Mouse (Mus musculus) embryonic facial prominence, embryonic 13.5 days (tissue): Measurements from ENCODE around the gene Kidins220. TPM values are rescaled to one million over a fixed set of nuclear protein-coding genes. Genes with fewer than 3 reads are reported as not detected.

Experiments
- ATAC-seq: fragments of 200-750 bp; cut with Nextera tagmentation; 2 replicates; pipeline ENCODE4 v1.8.0; 2017; ENCODE audit warnings: low read depth; ENCODE audit not compliant: insufficient number of reproducible peaks, insufficient read depth, low FRiP score, low TSS enrichment
- H3K27ac ChIP-seq: fragments of 300-500 bp; sonication (generic); 2 replicates; pipeline ENCODE4 v1.5.1; 2015; ENCODE audit warnings: moderate library complexity, mild to moderate bottlenecking, inconsistent platforms
- H3K27me3 ChIP-seq: fragments of 300-500 bp; sonication (generic); 2 replicates; pipeline ENCODE4 v1.6.1; 2015; ENCODE audit warnings: mild to moderate bottlenecking, inconsistent platforms
- H3K36me3 ChIP-seq: fragments of 300-500 bp; sonication (generic); 2 replicates; pipeline ENCODE4 v1.6.1; 2015; ENCODE audit warnings: mild to moderate bottlenecking, inconsistent platforms
- H3K4me1 ChIP-seq: fragments of 300-500 bp; sonication (generic); 2 replicates; pipeline ENCODE4 v1.6.1; 2015; ENCODE audit warnings: inconsistent platforms
- H3K4me2 ChIP-seq: fragments of 300-500 bp; sonication (generic); 2 replicates; pipeline ENCODE4 v1.6.1; 2015; ENCODE audit warnings: moderate library complexity, mild to moderate bottlenecking, inconsistent platforms
- H3K4me3 ChIP-seq: fragments of 300-500 bp; sonication (generic); 2 replicates; pipeline ENCODE4 v1.5.1; 2015; ENCODE audit warnings: mild to moderate bottlenecking, inconsistent platforms
- H3K9ac ChIP-seq: fragments of 300-500 bp; sonication (generic); 2 replicates; pipeline ENCODE4 v1.6.1; 2015; ENCODE audit warnings: mild to moderate bottlenecking, inconsistent platforms
- H3K9me3 ChIP-seq: fragments of 300-500 bp; sonication (generic); 2 replicates; pipeline ENCODE4 v1.6.1; 2016; ENCODE audit warnings: inconsistent platforms
- WGBS: fragments of 180-500 bp; shearing (Covaris S2); methylation state at CpG from one replicate; pipeline ENCODE4 v1.1.7; 2015; ENCODE audit warnings: mixed read lengths; 5-methylcytosine and 5-hydroxymethylcytosine counted together
- polyA plus RNA-seq: library from polyadenylated mRNA; unstranded; fragments of >200 nt; fragmentation: Nextera tagmentation; extraction: Ambion mirVana; gene quantifications from 2 replicates; pipeline ENCODE4 v1.2.1, GENCODE M21; 2015

Gene Kidins220
- polyA plus RNA-seq, 1 experiment from 2014 or later, result 23.9 TPM

DNA sequence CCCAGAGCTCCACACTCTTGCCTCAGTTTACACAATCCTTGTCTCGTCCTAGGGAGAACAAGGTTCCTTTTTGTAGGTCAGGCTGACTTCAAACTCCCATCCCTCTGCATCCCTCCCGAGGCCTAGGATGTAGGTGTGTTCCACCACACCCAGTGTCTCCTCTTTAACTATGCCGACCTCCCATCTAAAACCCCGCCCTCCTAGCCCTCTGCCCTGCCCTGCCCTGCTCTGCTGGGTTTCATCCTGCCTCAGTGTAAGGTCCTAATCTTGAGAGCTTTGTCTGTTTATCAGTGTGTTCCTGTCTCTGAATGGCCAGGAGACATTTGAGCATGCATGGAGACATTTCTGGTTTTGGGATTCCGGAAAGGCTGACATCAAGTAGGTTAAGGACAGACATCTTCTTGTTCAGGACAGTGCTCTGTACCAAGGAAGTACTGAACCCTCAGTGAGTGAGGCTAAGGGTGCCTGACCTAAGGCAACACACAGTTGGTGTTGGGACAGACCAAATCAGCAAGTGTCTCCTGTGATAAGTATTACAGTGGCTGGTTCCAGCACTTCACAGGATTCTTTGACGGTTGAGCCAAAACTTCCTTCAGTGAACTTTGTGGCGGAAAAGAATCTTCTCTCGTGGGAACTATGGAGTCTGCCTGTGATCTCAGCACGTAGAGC lies 32.0 kb upstream of the Kidins220 start:
- Histone ChIP-seq H3K4me3 (no peak overlapping the region), H3K4me2 (no peak overlapping the region), H3K27me3 (no peaks in the 10 kb centered on the region), H3K27ac (no peak overlapping the region), H3K9ac (no peak overlapping the region), H3K4me1 (no peaks in the 10 kb centered on the region), H3K36me3 (peaks cover 52% of the 10 kb centered on the region), H3K9me3 (no peaks in the 10 kb centered on the region)
- ATAC-seq, result no peak
- WGBS, result 81% methylated on average over 9 of the region's 9 CpGs

GRCm38 (mm10) chr12:24943427-24943826 lies 31.3 kb upstream of the Kidins220 start:
- H3K4me3 ChIP-seq, result no peak overlapping the region
- ATAC-seq, result no peak
- WGBS, result 88% methylated on average over 4 of the region's 4 CpGs
- H3K36me3 ChIP-seq, result peaks cover 52% of the 10 kb centered on the region
- H3K27me3 ChIP-seq, result no peaks in the 10 kb centered on the region
- no peak overlapping the region for H3K9ac ChIP-seq
- H3K4me1 ChIP-seq, result no peaks in the 10 kb centered on the region
- no peak overlapping the region for H3K4me2 ChIP-seq
- H3K27ac ChIP-seq, result no peak overlapping the region
- no peaks in the 10 kb centered on the region for H3K9me3 ChIP-seq

GRCm38 (mm10) chr12:24944597-24944996 lies 30.1 kb upstream of the Kidins220 start:
- peaks cover 54% of the 10 kb centered on the region for H3K36me3 ChIP-seq
- no peaks in the 10 kb centered on the region for H3K4me1 ChIP-seq
- H3K27me3 ChIP-seq, result no peaks in the 10 kb centered on the region
- no peak overlapping the region for H3K9ac ChIP-seq
- ATAC-seq, result no peak
- H3K4me3 ChIP-seq, result no peak overlapping the region
- no peaks in the 10 kb centered on the region for H3K9me3 ChIP-seq
- no peak overlapping the region for H3K4me2 ChIP-seq
- WGBS, result 90% methylated on average over 7 of the region's 7 CpGs
- no peak overlapping the region for H3K27ac ChIP-seq

DNA sequence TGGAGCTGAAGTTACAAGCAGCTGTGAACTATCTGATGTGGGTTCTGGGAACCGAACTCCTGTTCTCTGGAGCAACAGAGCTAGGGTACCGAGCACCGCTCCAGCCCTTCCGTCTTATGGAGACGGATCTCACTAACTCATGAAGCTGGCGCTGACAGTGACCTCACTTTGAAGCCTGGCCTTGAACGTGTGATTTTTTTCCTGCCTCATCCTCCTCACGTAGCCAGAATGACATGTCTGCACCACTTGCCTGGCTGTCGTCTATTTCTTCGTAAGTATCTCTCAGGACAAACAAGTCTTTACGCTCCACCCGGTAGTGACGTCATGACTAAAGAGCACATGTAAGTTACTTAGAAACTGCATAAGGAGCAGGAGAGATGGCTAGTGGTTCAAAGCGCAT lies 27.7 kb upstream of the Kidins220 start:
- peaks cover 51% of the 10 kb centered on the region for H3K36me3 ChIP-seq
- no peak overlapping the region for H3K9ac ChIP-seq
- H3K27me3 ChIP-seq, result no peaks in the 10 kb centered on the region
- H3K4me3 ChIP-seq, result no peak overlapping the region
- no peak for ATAC-seq
- H3K9me3 ChIP-seq, result no peaks in the 10 kb centered on the region
- WGBS, result 92% methylated on average over 14 of the region's 14 CpGs
- H3K27ac ChIP-seq, result no peak overlapping the region
- no peaks in the 10 kb centered on the region for H3K4me1 ChIP-seq
- no peak overlapping the region for H3K4me2 ChIP-seq

DNA sequence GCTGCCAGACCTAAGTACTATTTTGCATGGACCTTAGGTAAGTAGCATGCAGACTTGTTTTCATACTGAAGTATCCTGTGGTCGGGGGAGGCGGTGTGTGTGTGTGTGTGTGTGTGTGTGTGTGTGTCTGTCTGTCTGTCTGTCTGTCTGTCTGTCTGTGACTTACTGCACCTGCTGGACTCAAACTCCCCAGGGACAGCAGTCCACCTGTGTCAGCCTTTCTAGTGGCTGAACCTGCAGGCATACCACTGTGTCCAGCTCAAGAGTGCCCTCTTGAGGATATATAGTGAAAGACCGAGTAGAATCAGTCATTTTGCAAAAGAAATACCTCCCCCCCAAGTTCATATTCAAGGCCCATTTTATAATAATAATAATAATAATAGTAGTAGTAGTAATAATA lies 26.4 kb upstream of the Kidins220 start:
- no peak overlapping the region for H3K9ac ChIP-seq
- no peak overlapping the region for H3K27ac ChIP-seq
- H3K4me2 ChIP-seq, result no peak overlapping the region
- ATAC-seq, result no peak
- no peaks in the 10 kb centered on the region for H3K27me3 ChIP-seq
- H3K36me3 ChIP-seq, result peaks cover 53% of the 10 kb centered on the region
- H3K9me3 ChIP-seq, result no peaks in the 10 kb centered on the region
- 58% methylated on average over 3 of the region's 3 CpGs for WGBS
- no peaks in the 10 kb centered on the region for H3K4me1 ChIP-seq
- no peak overlapping the region for H3K4me3 ChIP-seq

GRCm38 (mm10) chr12:24950376-24951046 lies 24.2 kb upstream of the Kidins220 start:
- H3K9me3 ChIP-seq, result no peaks in the 10 kb centered on the region
- no peaks in the 10 kb centered on the region for H3K27me3 ChIP-seq
- no peak for ATAC-seq
- no peak overlapping the region for H3K27ac ChIP-seq
- WGBS, result 89% methylated on average over 7 of the region's 7 CpGs
- peaks cover 64% of the 10 kb centered on the region for H3K36me3 ChIP-seq
- no peak overlapping the region for H3K4me2 ChIP-seq
- H3K4me3 ChIP-seq, result no peak overlapping the region
- no peaks in the 10 kb centered on the region for H3K4me1 ChIP-seq
- no peak overlapping the region for H3K9ac ChIP-seq

DNA sequence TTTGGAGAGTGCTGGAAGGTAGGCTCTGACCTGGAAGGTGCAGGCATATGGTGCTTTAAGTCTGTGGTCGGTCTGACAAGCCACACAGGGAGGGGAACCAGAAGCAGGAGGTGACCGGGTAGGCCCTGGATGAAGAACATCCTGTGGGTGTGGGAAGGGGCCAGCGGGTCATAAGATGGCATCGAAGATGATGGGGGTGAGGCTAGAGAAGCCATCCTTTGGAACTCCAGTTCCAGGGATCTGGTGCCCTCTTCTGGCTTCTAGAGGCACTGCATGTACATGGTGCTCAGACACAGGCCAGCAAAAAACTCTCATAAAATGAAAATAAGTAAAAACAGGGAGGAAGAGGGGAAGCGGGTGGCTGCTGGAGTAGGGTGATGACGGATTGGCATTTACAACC lies 22.6 kb upstream of the Kidins220 start:
- Histone ChIP-seq H3K9ac (no peak overlapping the region), H3K9me3 (no peaks in the 10 kb centered on the region), H3K27me3 (no peaks in the 10 kb centered on the region), H3K27ac (no peak overlapping the region), H3K4me1 (no peaks in the 10 kb centered on the region), H3K4me2 (no peak overlapping the region), H3K4me3 (no peak overlapping the region), H3K36me3 (peaks cover 75% of the 10 kb centered on the region)
- ATAC-seq, result no peak
- 47% methylated on average over 6 of the region's 6 CpGs for WGBS

- H3K9me3 ChIP-seq, result no peaks in the 10 kb centered on the region
- ATAC-seq, result no peak
- peaks cover 77% of the 10 kb centered on the region for H3K36me3 ChIP-seq
- no peaks in the 10 kb centered on the region for H3K4me1 ChIP-seq
- H3K4me2 ChIP-seq, result no peak overlapping the region
- no peak overlapping the region for H3K27ac ChIP-seq
- 85% methylated on average over 9 of the region's 9 CpGs for WGBS
- H3K4me3 ChIP-seq, result no peak overlapping the region
- H3K27me3 ChIP-seq, result no peaks in the 10 kb centered on the region
- H3K9ac ChIP-seq, result no peak overlapping the region
Observed at GRCm38 (mm10) chr12:24955137-24955536, 19.6 kb upstream of the Kidins220 start.

DNA sequence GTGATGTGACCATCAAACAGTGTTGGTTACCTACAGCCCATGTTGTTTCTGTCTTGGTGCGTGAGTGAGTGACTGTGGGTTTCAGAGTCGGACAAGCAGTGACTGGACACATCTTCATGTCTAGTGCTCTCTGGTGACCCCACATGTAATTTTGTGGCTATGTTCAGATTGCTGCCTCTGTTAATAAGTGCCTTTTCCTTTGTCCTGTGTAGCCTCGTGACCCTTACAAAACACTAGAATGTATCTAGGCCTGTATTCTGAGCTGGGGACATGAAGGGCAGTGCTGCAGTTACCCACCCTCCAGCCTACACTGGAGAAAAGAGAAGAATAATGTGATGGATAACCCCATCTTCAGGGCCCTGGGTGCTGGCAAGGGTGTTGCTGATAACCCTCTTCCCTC lies 16.2 kb upstream of the Kidins220 start:
- Histone ChIP-seq H3K4me1 (no peaks in the 10 kb centered on the region), H3K27me3 (no peaks in the 10 kb centered on the region), H3K27ac (no peak overlapping the region), H3K4me2 (no peak overlapping the region), H3K36me3 (peaks cover 48% of the 10 kb centered on the region), H3K9me3 (no peaks in the 10 kb centered on the region), H3K9ac (no peak overlapping the region), H3K4me3 (no peak overlapping the region)
- no peak for ATAC-seq
- 89% methylated on average over 3 of the region's 3 CpGs for WGBS

- no peak overlapping the region for H3K4me3 ChIP-seq
- no peaks in the 10 kb centered on the region for H3K4me1 ChIP-seq
- H3K9me3 ChIP-seq, result no peaks in the 10 kb centered on the region
- H3K4me2 ChIP-seq, result no peak overlapping the region
- H3K36me3 ChIP-seq, result peaks cover 21% of the 10 kb centered on the region
- H3K9ac ChIP-seq, result no peak overlapping the region
- no peaks in the 10 kb centered on the region for H3K27me3 ChIP-seq
- no peak overlapping the region for H3K27ac ChIP-seq
- WGBS, result 91% methylated on average over 7 of the region's 7 CpGs
- no peak for ATAC-seq
Observed at GRCm38 (mm10) chr12:24961821-24962220, 12.9 kb upstream of the Kidins220 start.

- no peaks in the 10 kb centered on the region for H3K27me3 ChIP-seq
- no peak overlapping the region for H3K4me3 ChIP-seq
- no peaks in the 10 kb centered on the region for H3K4me1 ChIP-seq
- no peak overlapping the region for H3K27ac ChIP-seq
- H3K9me3 ChIP-seq, result no peaks in the 10 kb centered on the region
- ATAC-seq, result no peak
- peaks cover 16% of the 10 kb centered on the region; the same call in 1 of the 2 replicates for H3K36me3 ChIP-seq
- WGBS, result 71% methylated on average over 11 of the region's 11 CpGs
- no peak overlapping the region for H3K4me2 ChIP-seq
- no peak overlapping the region for H3K9ac ChIP-seq
Observed at GRCm38 (mm10) chr12:24962362-24962967, 12.3 kb upstream of the Kidins220 start.
